Mouse (Mus musculus) adrenal gland, postnatal 25 days (tissue): ENCODE data around the gene Shf. TPM values are rescaled to one million over a fixed set of nuclear protein-coding genes. Genes with fewer than 3 reads are reported as not detected.
"Not testable (repeated sequence)": the region's sequence is repeated elsewhere in the genome, so short reads cannot be mapped to it uniquely, and the experiment has no call there.

ENCODE experiments used
- DNase-seq: peaks from one replicate; pipeline ENCODE4 v3.0.0; 2021; ENCODE audit warnings: mixed read lengths
- long read RNA-seq: library from polyadenylated mRNA; stranded (forward); transcript quantifications from one replicate; pipeline ENCODE4 v2.0.0, GENCODE M21; 2021
- total RNA-seq: library from RNA; stranded (reverse); gene quantifications from 2 replicates; pipeline ENCODE4 v1.2.3, GENCODE M21; 2021

The Shf gene
- 5.8 and 11.4 TPM in 2 replicates for total RNA-seq
- long read RNA-seq, partial matches to known transcripts: 2 of 3 reads
- long read RNA-seq, other reads (novel, unspliced or antisense): 1 of 3 reads

GRCm38 (mm10) chr2:122368995-122369739, at the start of gene Shf:
Gene Shf, minus strand, starts transcription at chr2:122369162.
- peak; percentile 96 for DNase-seq

- DNase-seq: no peak
These were observed 40.0 kb upstream of the Shf start for GRCm38 (mm10) chr2:122408928-122409327.

GRCm38 (mm10) chr2:122407607-122408006, 38.6 kb upstream of the Shf start:
- no peak for DNase-seq

GRCm38 (mm10) chr2:122396150-122396549, 27.2 kb upstream of the Shf start:
- no peak for DNase-seq

GRCm38 (mm10) chr2:122387135-122387534, 18.2 kb upstream of the Shf start:
- DNase-seq: not testable (repeated sequence)

- DNase-seq: no peak
These were observed 16.1 kb upstream of the Shf start for GRCm38 (mm10) chr2:122385095-122385494.

GRCm38 (mm10) chr2:122382121-122382520, 13.2 kb upstream of the Shf start:
- no peak for DNase-seq

- DNase-seq: no peak
These were observed 12.6 kb upstream of the Shf start for GRCm38 (mm10) chr2:122381329-122382103.

- DNase-seq: peak; percentile 51
These were observed 11.9 kb upstream of the Shf start for GRCm38 (mm10) chr2:122380768-122381311.

GRCm38 (mm10) chr2:122379292-122379650, 10.3 kb upstream of the Shf start:
- no peak for DNase-seq

- DNase-seq: no peak
These were observed 9.7 kb upstream of the Shf start for GRCm38 (mm10) chr2:122378421-122379291.

- peak; percentile 67 for DNase-seq
These were observed 8.8 kb upstream of the Shf start for GRCm38 (mm10) chr2:122377751-122378246.

- peak; percentile 94 for DNase-seq
These were observed 8.3 kb upstream of the Shf start for GRCm38 (mm10) chr2:122377215-122377674.

- DNase-seq: peak; percentile 54
These were observed 7.1 kb upstream of the Shf start for GRCm38 (mm10) chr2:122376041-122376561.

- DNase-seq: peak; percentile 89
These were observed 6.5 kb upstream of the Shf start for GRCm38 (mm10) chr2:122375391-122375991.

GRCm38 (mm10) chr2:122374666-122375331, 5.8 kb upstream of the Shf start:
- no peak for DNase-seq

- no peak for DNase-seq
These were observed 5.0 kb upstream of the Shf start for GRCm38 (mm10) chr2:122374012-122374411.

GRCm38 (mm10) chr2:122372541-122372940, 3.6 kb upstream of the Shf start:
- no peak for DNase-seq

- DNase-seq: no peak
These were observed 3.1 kb upstream of the Shf start for GRCm38 (mm10) chr2:122372067-122372466.

- no peak for DNase-seq
These were observed 1.3 kb upstream of the Shf start for GRCm38 (mm10) chr2:122370101-122370750.
